Mouse (Mus musculus) liver, adult 10 weeks (tissue): ENCODE measurements around the gene Cdt1. TPM values are rescaled to one million over a fixed set of nuclear protein-coding genes. Genes with fewer than 3 reads are reported as not detected.

Experiments
- polyA plus RNA-seq: library from polyadenylated mRNA; stranded (reverse); fragments of 350-450 nt; fragmentation: Illumina TruSeq; extraction: RNeasy Lipid Tissue Mini Kit (QIAGEN cat#74804); gene quantifications from one replicate; pipeline ENCODE4 v1.2.3, GENCODE M21; 2014; ENCODE audit warnings: low read depth, low replicate concordance

Cdt1 gene
- 0.24 TPM for polyA plus RNA-seq

DNA sequence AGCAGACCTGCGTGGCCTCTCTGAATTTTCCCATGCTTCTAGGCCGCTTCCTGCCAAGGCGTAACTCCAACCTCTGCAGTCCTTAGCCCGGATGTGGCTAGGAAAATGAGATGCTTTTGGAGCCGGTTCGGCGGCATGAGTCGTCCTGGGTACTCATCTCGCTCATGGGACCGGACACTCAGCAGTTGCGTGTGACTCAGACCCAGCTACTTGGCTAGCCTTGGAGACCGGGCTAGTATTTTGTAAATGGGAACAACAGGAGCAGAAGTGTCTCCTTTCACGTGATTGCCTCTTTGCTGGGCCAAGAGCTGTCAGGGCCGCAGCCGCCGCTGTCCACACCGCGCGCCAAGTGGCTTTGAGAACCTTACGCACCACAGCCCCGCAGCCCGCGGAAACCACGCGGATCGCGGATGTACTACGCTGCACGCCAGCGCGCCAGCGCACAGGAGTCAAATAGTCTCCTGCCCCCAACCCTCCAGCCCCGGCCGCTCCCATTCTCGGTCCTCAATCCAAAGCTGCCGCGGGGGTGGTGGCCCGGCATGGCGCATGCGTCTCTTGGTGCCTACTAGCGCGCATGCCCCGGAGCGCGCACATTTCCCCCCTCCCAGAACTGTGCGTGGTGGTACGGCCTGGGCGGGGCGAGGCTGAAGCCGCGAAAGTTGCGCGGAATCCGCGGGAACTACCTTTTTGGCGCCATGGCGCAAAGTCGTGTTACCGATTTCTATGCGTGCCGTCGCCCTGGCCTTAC, at the start of gene Cdt1:
TSS of gene Cdt1 (plus strand) at position 655 of the 748 bp plus-strand sequence.

DNA sequence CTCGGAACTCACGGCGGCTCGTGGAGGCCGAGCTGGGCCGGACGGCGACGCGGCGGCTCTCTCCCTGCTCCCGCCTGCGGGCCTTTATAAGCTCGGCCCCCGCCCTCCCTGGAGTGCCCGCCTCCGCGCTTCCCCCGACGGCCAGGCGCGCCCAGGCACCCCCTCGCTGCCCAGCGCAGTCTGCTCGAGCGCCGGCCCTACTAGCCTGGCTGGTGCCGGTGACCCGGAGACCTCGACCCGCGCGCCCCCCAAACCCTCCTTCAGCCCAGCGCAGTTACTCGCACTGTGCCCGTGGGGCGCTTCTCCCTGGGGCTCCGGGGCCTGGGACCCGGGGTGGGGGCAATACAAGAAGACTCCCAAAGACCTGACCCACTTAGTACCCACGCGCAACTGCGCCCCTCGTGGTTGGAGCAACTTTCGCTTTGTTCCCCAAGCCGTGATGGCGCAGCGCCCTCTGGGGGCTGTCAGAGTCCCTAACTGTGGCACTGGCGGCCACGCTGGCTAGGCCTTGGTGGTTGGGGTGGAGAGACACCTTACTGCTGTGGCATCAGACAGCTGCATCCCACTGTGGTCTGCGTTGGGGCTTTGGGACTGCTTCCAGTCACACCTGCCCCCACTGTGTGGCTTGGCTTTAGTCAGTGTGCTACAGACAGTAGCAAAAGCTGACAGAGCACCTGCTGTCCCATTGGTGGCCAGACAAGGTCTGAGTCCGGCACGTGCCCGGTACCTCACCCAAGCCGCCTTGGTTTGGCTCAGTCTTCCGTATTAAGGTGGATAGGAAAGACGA, 16.4 kb upstream of the Cdt1 start, which contains the start of gene Piezo1:
TSS of gene Piezo1 (minus strand) at position 65 of the 787 bp plus-strand sequence.

DNA sequence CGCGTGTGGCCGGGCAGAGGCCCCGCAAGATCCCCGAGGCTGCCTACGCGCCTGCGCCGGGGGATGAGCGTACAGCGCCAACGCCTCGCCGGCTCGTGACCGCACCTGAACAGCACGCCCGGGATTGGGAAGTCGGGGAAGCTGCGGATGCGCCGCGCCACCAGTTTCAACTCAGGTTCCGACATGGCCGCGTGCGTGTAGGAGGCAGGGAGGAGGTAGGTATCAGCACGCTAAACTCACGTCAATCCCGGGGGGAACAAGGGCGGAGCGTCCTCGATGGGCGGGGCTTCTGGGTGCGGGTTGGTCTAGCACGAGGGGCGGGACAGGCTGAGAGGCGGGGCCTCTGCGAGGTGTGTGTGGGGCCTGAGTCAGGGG, 8.8 kb downstream of the Cdt1 start, which contains the start of gene Aprt:
TSS of gene Aprt (minus strand) at position 262 of the 375 bp plus-strand sequence.

DNA sequence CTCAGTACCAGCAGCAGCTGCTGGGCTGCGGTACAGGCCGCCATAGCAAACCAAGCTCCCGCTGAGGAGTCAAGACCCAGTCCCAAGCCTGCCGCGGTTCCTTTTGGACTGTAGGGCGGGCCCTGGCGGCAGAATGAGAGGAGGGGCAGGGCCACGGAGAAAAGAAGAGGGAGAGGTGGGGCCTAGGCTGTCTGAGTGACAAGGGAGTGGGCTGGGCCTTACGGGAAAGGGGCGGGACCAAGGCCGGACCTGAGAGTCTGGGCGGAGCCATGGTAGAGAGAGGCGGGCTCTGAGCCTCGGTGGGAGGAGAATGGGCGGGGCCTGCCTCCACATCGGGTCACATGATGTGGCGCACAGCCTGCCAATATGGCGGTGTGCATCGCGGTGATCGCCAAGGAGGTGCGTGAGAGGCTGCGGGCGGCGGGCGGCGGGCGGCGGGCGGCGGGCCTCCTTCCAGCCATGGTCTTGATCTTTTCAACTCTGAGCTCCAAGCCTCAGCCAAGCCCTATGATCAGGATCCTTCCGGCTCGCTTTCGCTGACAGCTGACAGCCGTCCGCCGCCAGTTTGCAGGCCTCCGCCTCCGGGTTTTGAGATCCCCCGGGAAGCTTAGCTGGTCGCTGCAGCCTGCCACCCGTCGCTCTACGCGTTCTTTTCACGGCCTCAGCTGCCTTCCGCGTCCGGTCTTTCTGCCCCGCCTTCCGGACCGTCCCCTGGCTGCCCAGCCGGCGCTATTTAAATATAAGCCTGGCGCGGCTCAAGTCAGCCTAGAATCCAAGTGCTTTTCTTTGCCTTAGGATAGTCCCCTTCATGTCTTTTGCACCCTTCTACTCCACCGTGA, 43.7 kb downstream of the Cdt1 start, which contains the start of the genes Galns and Trappc2l:
TSS of gene Galns (minus strand) at position 169 of the 839 bp plus-strand sequence.
TSS of gene Trappc2l (plus strand) at position 346 of the 839 bp plus-strand sequence.

DNA sequence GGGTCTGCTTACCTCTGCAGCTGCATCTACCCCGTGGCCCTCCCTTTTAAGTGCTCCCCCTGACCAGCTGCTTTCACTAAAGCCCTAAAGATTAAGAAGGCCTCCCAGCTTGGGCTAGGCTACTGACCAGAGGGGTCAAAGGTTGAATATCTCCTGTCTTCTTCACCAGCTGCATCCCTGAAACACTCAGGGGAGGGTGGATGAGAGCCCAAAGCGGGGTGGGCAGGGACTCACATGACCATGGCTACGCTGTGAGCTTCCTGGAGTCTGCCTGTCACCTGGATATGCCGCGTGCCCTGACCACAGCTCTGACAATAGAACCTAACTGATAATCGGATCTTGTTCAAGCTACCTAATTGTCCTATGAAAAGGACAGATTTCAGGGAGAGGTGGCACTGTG, 54.9 kb downstream of the Cdt1 start, which contains the start of gene Pabpn1l:
TSS of gene Pabpn1l (minus strand) at position 13 of the 400 bp plus-strand sequence.

Other genes starting within 250 kb of the Cdt1 start
- gene Trhr2, start 207.3 kb upstream of the Cdt1 start, polyA plus RNA-seq: not detected
- 9.1 TPM for gene Zc3h18, start 191.4 kb upstream of the Cdt1 start, polyA plus RNA-seq
- gene Il17c, start 146.0 kb upstream of the Cdt1 start, polyA plus RNA-seq: not detected
- gene Cyba, start 135.1 kb upstream of the Cdt1 start, polyA plus RNA-seq: not detected
- 0.50 TPM for gene Mvd, start 124.6 kb upstream of the Cdt1 start, polyA plus RNA-seq
- not detected for gene Snai3, start 107.3 kb upstream of the Cdt1 start, polyA plus RNA-seq
- gene Rnf166, start 92.0 kb upstream of the Cdt1 start, polyA plus RNA-seq: 3.4 TPM
- gene Ctu2, start 91.9 kb upstream of the Cdt1 start, polyA plus RNA-seq: not detected
- 0.19 TPM for gene Piezo1, start 16.7 kb upstream of the Cdt1 start, polyA plus RNA-seq
- gene Aprt, start 8.9 kb downstream of the Cdt1 start, polyA plus RNA-seq: 2.4 TPM
- 0.48 TPM for gene Galns, start 43.4 kb downstream of the Cdt1 start, polyA plus RNA-seq
- 3.3 TPM for gene Trappc2l, start 43.6 kb downstream of the Cdt1 start, polyA plus RNA-seq
- not detected for gene Pabpn1l, start 54.7 kb downstream of the Cdt1 start, polyA plus RNA-seq
- gene Cbfa2t3, start 131.1 kb downstream of the Cdt1 start, polyA plus RNA-seq: 0.48 TPM
- gene Acsf3, start 207.5 kb downstream of the Cdt1 start, polyA plus RNA-seq: 1.9 TPM